Mouse (Mus musculus): ENCODE measurements around the gene Zfp764.
"Not testable (repeated sequence)": the region's sequence is repeated elsewhere in the genome, so short reads cannot be mapped to it uniquely, and the experiment has no call there.

Gene Zfp764

GRCm38 (mm10) chr7:127406002-127406987, at the start of gene Zfp764:
Gene Zfp764, minus strand, starts transcription at chr7:127406822.
- peak; percentile 67 for DNase-seq (ENCODE audit: low spot score)

GRCm38 (mm10) chr7:127454905-127455304, 48.3 kb upstream of the Zfp764 start:
- no peak for DNase-seq (ENCODE audit: low spot score)

- no peak for DNase-seq (ENCODE audit: low spot score)
These were observed 46.4 kb upstream of the Zfp764 start for GRCm38 (mm10) chr7:127453056-127453455.

GRCm38 (mm10) chr7:127449966-127450365, 43.3 kb upstream of the Zfp764 start:
- DNase-seq (ENCODE audit: low spot score): no peak

- peak; percentile 89 for DNase-seq (ENCODE audit: low spot score)
These were observed 42.1 kb upstream of the Zfp764 start, which contains the start of gene Zfp689 for GRCm38 (mm10) chr7:127448521-127449300. Gene Zfp689, minus strand, starts transcription at chr7:127449158.

- no peak for DNase-seq (ENCODE audit: low spot score)
These were observed 37.4 kb upstream of the Zfp764 start for GRCm38 (mm10) chr7:127443976-127444375.

- DNase-seq (ENCODE audit: low spot score): peak; percentile 45
These were observed 31.1 kb upstream of the Zfp764 start for GRCm38 (mm10) chr7:127437724-127438123.

- DNase-seq (ENCODE audit: low spot score): no peak
These were observed 28.6 kb upstream of the Zfp764 start for GRCm38 (mm10) chr7:127435206-127435605.

GRCm38 (mm10) chr7:127426354-127426753, 19.7 kb upstream of the Zfp764 start:
- DNase-seq (ENCODE audit: low spot score): no peak

GRCm38 (mm10) chr7:127425911-127426310, 19.3 kb upstream of the Zfp764 start:
- no peak for DNase-seq (ENCODE audit: low spot score)

- DNase-seq (ENCODE audit: low spot score): no peak
These were observed 18.7 kb upstream of the Zfp764 start for GRCm38 (mm10) chr7:127425291-127425690.

GRCm38 (mm10) chr7:127422247-127422646, 15.6 kb upstream of the Zfp764 start:
- DNase-seq (ENCODE audit: low spot score): no peak

- DNase-seq (ENCODE audit: low spot score): peak; percentile 96
These were observed 15.0 kb upstream of the Zfp764 start, which contains the start of gene Zfp688 for GRCm38 (mm10) chr7:127421388-127422191. Gene Zfp688, minus strand, starts transcription at chr7:127422068.

- no peak for DNase-seq (ENCODE audit: low spot score)
These were observed 4.8 kb upstream of the Zfp764 start for GRCm38 (mm10) chr7:127411418-127411817.

GRCm38 (mm10) chr7:127404101-127404500, 2.5 kb downstream of the Zfp764 start:
- DNase-seq (ENCODE audit: low spot score): not testable (repeated sequence)

GRCm38 (mm10) chr7:127402980-127403379, 3.6 kb downstream of the Zfp764 start:
- DNase-seq (ENCODE audit: low spot score): no peak

- DNase-seq (ENCODE audit: low spot score): no peak
These were observed 6.3 kb downstream of the Zfp764 start for GRCm38 (mm10) chr7:127400355-127400754.

GRCm38 (mm10) chr7:127393944-127394333, 12.7 kb downstream of the Zfp764 start:
- DNase-seq (ENCODE audit: low spot score): no peak

- peak; percentile 81 for DNase-seq (ENCODE audit: low spot score)
These were observed 13.3 kb downstream of the Zfp764 start, which contains the start of gene E430018J23Rik for GRCm38 (mm10) chr7:127393157-127393943. Gene E430018J23Rik, minus strand, starts transcription at chr7:127393629.

- DNase-seq (ENCODE audit: low spot score): no peak
These were observed 14.3 kb downstream of the Zfp764 start for GRCm38 (mm10) chr7:127392251-127392824.
